Mouse (Mus musculus) stomach, postnatal 0 days (tissue): ENCODE measurements around the gene Krtap28-10. TPM values are rescaled to one million over a fixed set of nuclear protein-coding genes. Genes with fewer than 3 reads are reported as not detected.
A peak's percentile ranks its signal among the peaks of the same experiment; 100 is the strongest.

Source experiments
- ATAC-seq: fragments of 200-750 bp; cut with Nextera tagmentation; 2 replicates; pipeline ENCODE4 v1.8.0; 2017; ENCODE audit not compliant: low FRiP score, low TSS enrichment
- DNase-seq: peaks from one replicate; pipeline ENCODE4 v3.0.0-alpha.2; 2016; ENCODE audit warnings: low spot score
- H3K27ac ChIP-seq: fragments of 300-500 bp; sonication (generic); replicated peaks from 2 replicates; pipeline ENCODE4 v1.5.1; 2014; ENCODE audit warnings: mild to moderate bottlenecking, control low read depth
- H3K27me3 ChIP-seq: fragments of 300-500 bp; sonication (generic); 2 replicates; pipeline ENCODE4 v1.6.1; 2014; ENCODE audit warnings: low read length; ENCODE audit not compliant: control insufficient read depth, insufficient read depth
- H3K36me3 ChIP-seq: fragments of 300-500 bp; sonication (generic); 2 replicates; pipeline ENCODE4 v1.6.1; 2014; ENCODE audit warnings: low read length, mixed read lengths; ENCODE audit not compliant: control insufficient read depth, insufficient read depth
- H3K4me1 ChIP-seq: fragments of 300-500 bp; sonication (generic); replicated peaks from 2 replicates; pipeline ENCODE4 v1.6.1; 2014; ENCODE audit warnings: antibody characterized with exemption; ENCODE audit not compliant: control insufficient read depth, insufficient read depth
- H3K4me2 ChIP-seq: fragments of 300-500 bp; sonication (generic); replicated peaks from 2 replicates; pipeline ENCODE4 v1.6.1; 2014; ENCODE audit warnings: low read depth, mild to moderate bottlenecking, control low read depth, moderate library complexity
- H3K4me3 ChIP-seq: fragments of 300-500 bp; sonication (generic); 2 replicates; pipeline ENCODE4 v1.5.1; 2014; ENCODE audit warnings: low read depth, low read length, control low read depth
- H3K9ac ChIP-seq: fragments of 300-500 bp; sonication (generic); 2 replicates; pipeline ENCODE4 v1.6.1; 2014; ENCODE audit warnings: mild to moderate bottlenecking, low read length, control low read depth, mixed read lengths
- H3K9me3 ChIP-seq: fragments of 300-500 bp; sonication (generic); 2 replicates; pipeline ENCODE4 v1.6.1; 2016; ENCODE audit warnings: low read length; ENCODE audit not compliant: control insufficient read depth
- CTCF ChIP-seq: IDR thresholded peaks from 2 replicates; pipeline ENCODE4 v1.5.1; 2016; ENCODE audit warnings: antibody characterized with exemption, low read depth, mild to moderate bottlenecking, moderate library complexity
- EP300 ChIP-seq: optimal IDR thresholded peaks from 2 replicates; pipeline ENCODE3; 2016; ENCODE audit warnings: antibody characterized with exemption
- WGBS: fragments of 180-500 bp; shearing (Covaris S2); extraction: QIAGEN DNeasy Blood & Tissue Kit; methylation state at CpG from one replicate; pipeline ENCODE4 v1.1.7; 2014; 5-methylcytosine and 5-hydroxymethylcytosine counted together
- polyA plus RNA-seq: library from polyadenylated mRNA; unstranded; fragments of >200 nt; fragmentation: Nextera tagmentation; extraction: Ambion mirVana; gene quantifications from 2 replicates; pipeline ENCODE4 v1.2.1, GENCODE M21; 2015

The Krtap28-10 gene
- not detected in 2 replicates for polyA plus RNA-seq

DNA sequence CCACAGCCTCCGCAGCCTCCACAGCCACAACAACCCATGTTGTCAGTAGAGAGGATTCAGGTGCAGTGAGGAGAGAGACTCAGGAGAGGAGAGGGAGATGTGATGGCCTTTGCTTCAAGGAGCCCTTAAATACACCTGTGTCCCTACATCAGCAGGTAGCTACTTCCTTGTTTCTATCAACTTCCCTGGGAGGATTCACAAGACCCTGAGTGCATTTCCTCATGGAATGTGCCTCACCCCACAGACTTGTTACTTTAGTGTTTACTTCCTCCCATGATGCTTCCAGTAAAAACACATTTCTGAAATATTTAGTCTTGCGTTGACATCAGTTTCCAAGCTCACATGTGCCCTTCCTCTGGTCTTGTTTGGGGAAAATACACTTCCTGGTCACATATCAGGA, at the start of gene Krtap28-10:
Gene Krtap28-10 (minus strand): TSS at position 101 of the 400 bp plus-strand sequence.
- ATAC-seq, result no peak
- Histone ChIP-seq H3K4me1 (no peaks in the 10 kb centered on the region), H3K9me3 (no peaks in the 10 kb centered on the region), H3K9ac (no peak within 1 kb of the TSS), H3K27ac (no peak within 1 kb of the TSS), H3K36me3 (no peaks in the 10 kb centered on the region), H3K4me3 (no peak within 1 kb of the TSS), H3K4me2 (no peak within 1 kb of the TSS), H3K27me3 (no peaks in the 10 kb centered on the region)
- 81% methylated on average over 2 of the region's 2 CpGs for WGBS
- no peak for DNase-seq
- no peak for TF ChIP-seq EP300

DNA sequence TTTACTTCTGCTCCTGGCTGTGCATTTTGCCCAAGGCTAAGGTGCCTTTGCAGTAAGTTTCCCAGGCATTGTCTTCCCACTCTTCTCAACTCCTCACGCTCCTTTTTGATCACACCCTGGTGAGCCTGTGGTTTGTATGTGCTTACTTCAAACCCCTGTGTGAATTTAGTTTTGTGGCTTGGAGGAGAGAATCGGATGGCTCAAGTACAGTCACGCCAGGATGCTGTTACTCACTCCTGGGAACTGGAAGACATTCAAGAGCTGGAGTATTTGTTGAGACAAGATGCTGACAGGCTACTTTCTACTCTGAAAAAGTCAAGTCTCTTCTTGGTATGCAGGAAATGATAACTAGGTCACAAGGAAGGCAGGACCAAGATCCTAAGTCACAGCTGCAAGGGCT, 49.0 kb upstream of the Krtap28-10 start:
- DNase-seq (no peak), ATAC-seq (no peak)
- TF ChIP-seq EP300, result no peak
- TF ChIP-seq CTCF, result no peak
- H3K27ac ChIP-seq, result no peak overlapping the region
- no peak overlapping the region for H3K4me2 ChIP-seq
- H3K36me3 ChIP-seq, result no peaks in the 10 kb centered on the region
- no peaks in the 10 kb centered on the region for H3K9me3 ChIP-seq
- H3K4me3 ChIP-seq, result no peak overlapping the region
- H3K9ac ChIP-seq, result no peak overlapping the region
- WGBS, result 49% methylated on average over 3 of the region's 3 CpGs
- H3K4me1 ChIP-seq, result no peaks in the 10 kb centered on the region
- no peaks in the 10 kb centered on the region for H3K27me3 ChIP-seq

DNA sequence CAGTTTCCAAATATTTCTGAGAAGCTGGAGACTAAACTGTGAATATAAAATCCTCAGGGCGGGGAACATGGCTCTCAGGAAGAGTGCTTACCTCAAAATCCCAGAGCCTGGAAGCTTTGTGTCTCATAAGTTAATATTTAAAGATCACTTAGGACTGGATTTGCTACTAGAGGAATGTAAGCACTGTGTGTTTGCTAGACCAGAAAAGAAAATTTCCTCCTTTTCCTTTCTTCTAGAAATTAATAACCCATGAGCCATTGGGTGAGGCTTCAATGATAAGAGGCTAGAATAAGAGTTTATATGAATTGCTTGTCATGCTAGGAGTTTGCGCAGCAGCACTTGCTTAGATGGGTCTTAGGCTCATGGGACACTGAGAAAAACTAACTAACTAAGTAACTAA, 42.5 kb upstream of the Krtap28-10 start:
- Histone ChIP-seq H3K36me3 (no peaks in the 10 kb centered on the region), H3K27ac (no peak overlapping the region), H3K9ac (no peak overlapping the region), H3K4me2 (no peak overlapping the region), H3K27me3 (no peaks in the 10 kb centered on the region), H3K4me3 (no peak overlapping the region), H3K4me1 (no peaks in the 10 kb centered on the region), H3K9me3 (no peaks in the 10 kb centered on the region)
- TF ChIP-seq EP300 (no peak), CTCF (no peak)
- DNase-seq (no peak), ATAC-seq (peak; percentile 61; the same call in 1 of the 2 replicates)
- 55% methylated on average over 2 of the region's 2 CpGs for WGBS

DNA sequence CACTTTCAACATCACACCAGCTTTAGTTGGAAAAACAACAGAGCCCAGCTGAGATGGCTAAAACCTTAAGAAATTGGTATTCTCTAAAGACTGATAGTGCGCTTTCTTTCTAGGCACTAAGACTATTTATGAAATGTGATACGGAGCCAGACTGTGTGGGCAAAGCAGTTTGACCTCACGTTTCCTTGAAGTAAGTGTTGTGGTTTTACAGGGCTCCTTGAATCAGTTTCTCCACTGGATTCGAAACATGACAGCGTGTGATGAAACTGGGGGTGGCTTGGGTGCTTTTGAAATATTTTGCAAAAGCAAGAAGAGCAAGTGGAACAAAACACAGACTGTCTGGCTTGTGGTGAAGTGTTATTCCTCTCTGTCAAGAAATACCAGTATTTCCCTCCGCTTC, 34.7 kb upstream of the Krtap28-10 start:
- DNase-seq (no peak), ATAC-seq (no peak)
- TF ChIP-seq CTCF (no peak), EP300 (no peak)
- Histone ChIP-seq H3K9me3 (no peaks in the 10 kb centered on the region), H3K4me1 (no peaks in the 10 kb centered on the region), H3K4me3 (no peak overlapping the region), H3K4me2 (no peak overlapping the region), H3K27me3 (no peaks in the 10 kb centered on the region), H3K36me3 (no peaks in the 10 kb centered on the region), H3K9ac (no peak overlapping the region), H3K27ac (no peak overlapping the region)
- 59% methylated on average over 6 of the region's 6 CpGs for WGBS

DNA sequence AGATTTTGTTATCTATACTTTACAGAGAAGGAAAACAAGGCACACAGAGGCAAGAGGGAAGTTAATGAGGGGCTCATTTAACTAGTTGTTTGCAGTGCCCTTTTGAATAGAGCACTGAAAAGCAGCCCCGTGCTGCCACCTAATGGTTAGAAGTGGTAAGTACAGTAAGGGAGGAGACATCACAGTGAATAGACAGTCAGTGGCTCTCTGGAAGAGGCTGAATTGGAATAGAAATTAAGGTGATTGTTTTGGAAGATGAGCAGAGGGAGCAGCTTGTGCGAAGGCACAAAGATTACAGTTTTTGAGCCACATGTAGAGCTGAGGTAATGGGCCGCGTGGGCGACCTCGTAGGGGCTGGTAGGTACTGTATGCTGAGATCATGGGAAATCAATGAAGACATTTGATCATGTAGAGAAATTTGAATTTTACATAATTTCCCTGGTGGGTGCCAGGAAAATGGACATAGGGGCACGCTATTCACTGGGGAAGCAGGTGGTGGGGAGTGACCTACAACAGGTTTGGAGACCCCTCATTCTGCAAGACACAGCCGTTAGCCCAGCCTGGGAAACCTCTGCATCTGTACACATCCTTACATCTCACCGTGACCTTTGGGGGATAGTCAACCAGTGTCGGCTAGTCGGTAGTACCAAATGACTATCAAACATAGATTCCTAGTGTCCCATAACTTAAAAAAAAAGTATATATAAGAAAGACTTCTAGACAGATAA, 34.1 kb upstream of the Krtap28-10 start:
- Histone ChIP-seq H3K36me3 (no peaks in the 10 kb centered on the region), H3K4me1 (no peaks in the 10 kb centered on the region), H3K9ac (no peak overlapping the region), H3K9me3 (no peaks in the 10 kb centered on the region), H3K4me2 (peak overlapping the region; percentile 46), H3K27ac (no peak overlapping the region), H3K27me3 (no peaks in the 10 kb centered on the region), H3K4me3 (peak overlapping the region; percentile 21; the same call in 1 of the 2 replicates)
- DNase-seq, result peak; percentile 38
- TF ChIP-seq EP300 (no peak), CTCF (peak; percentile 94)
- peak; percentile 54; the same call in 1 of the 2 replicates for ATAC-seq
- WGBS, result 48% methylated on average over 11 of the region's 11 CpGs

DNA sequence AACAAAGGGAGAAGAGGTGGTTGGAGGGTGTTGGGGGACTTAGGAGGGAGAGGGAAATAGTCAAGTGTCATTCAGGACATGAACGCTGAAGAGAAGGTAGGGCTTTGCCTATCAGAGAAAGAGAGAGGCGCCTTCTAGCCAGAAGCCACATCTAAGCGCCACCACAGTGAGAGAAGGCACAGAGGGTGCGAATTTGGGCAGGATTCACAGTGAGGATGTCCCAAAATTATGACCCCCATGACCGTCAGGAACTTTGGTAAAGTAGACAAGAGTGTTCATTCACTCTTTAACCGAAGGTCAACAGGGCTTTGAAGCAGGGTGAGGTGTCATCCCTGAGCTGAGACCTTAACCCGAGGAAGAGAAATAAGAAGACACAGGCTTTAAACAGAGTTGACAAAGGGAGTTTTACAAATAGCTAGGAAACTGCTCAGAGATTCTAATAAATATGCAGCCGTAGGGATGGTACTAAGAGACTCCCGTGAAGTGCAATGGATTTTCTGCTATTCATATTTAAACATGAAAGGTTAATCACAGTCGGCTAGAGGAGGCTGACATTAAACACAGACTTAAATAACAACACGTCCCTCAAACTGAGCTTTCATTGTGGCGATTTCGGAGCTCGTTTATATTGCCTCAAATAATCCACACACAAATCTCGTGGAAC, 33.4 kb upstream of the Krtap28-10 start:
- no peak overlapping the region for H3K9ac ChIP-seq
- WGBS, result 33% methylated on average over 15 of the region's 15 CpGs
- H3K4me2 ChIP-seq, result peak overlapping the region; percentile 46
- no peak for ATAC-seq
- no peaks in the 10 kb centered on the region for H3K36me3 ChIP-seq
- TF ChIP-seq CTCF, result no peak
- no peak for TF ChIP-seq EP300
- DNase-seq, result no peak
- H3K9me3 ChIP-seq, result no peaks in the 10 kb centered on the region
- peak overlapping the region; percentile 21; the same call in 1 of the 2 replicates for H3K4me3 ChIP-seq
- no peaks in the 10 kb centered on the region for H3K27me3 ChIP-seq
- H3K4me1 ChIP-seq, result no peaks in the 10 kb centered on the region
- H3K27ac ChIP-seq, result no peak overlapping the region
